Comparison of ENCODE assay signal across 29 mouse cellular contexts in genomic region chr11:94312733-94313132, GRCm38 (mm10). TPM values are rescaled to one million over a fixed set of nuclear protein-coding genes. Genes with fewer than 3 reads are reported as not detected.
A peak's percentile ranks its signal among the peaks of the same experiment; 100 is the strongest.
DNase-seq lines count a peak whose midpoint lies in the region; ATAC-seq and TF ChIP-seq lines count a peak whose summit lies in the region.
"Had no signal": no experiment of that assay in that cellular context is flagged by ENCODE, and none has a peak within 500 bp of the region (broad histone marks: within the 10 kb centered on the region; RNA-seq: fewer than 3 reads in every experiment).

No protein-coding gene starts in this region.

- H3K4me1 ChIP-seq in limb, embryonic 14.5 days (ENCODE audit: control insufficient read depth, insufficient read depth, low read length) = peaks cover 3% of the 10 kb centered on the region; the same call in 1 of the 2 replicates
- H3K4me1 ChIP-seq in limb, embryonic 10.5 days = peaks cover 13% of the 10 kb centered on the region

- H3K4me3 ChIP-seq in gastrocnemius, adult 2 months = no peak overlapping the region
- H3K4me3 ChIP-seq in limb, embryonic 14.5 days (replicated peaks; ENCODE audit: low read length) = no peak overlapping the region
- no peak overlapping the region for H3K4me3 ChIP-seq in limb, embryonic 10.5 days
- no peak overlapping the region for H3K4me3 ChIP-seq in myocyte
- H3K4me3 ChIP-seq: embryonic facial prominence, embryonic 12.5 days; embryonic facial prominence, embryonic 15.5 days; erythroblast, embryonic 14.5 days; forebrain, embryonic 10.5 days; forebrain, embryonic 12.5 days had no signal

- no peaks in the 10 kb centered on the region for H3K9me3 ChIP-seq in limb, embryonic 14.5 days (ENCODE audit: control insufficient read depth, low read length)
- H3K9me3 ChIP-seq in limb, embryonic 10.5 days (replicated peaks) = no peaks in the 10 kb centered on the region
- H3K9me3 ChIP-seq: embryonic facial prominence, embryonic 12.5 days; embryonic facial prominence, embryonic 15.5 days; forebrain, embryonic 10.5 days; forebrain, embryonic 12.5 days had no signal

- TF ChIP-seq POLR2A in limb, embryonic 14.5 days (IDR thresholded peaks at IDR 0.05; ENCODE audit: borderline replicate concordance, extremely low read depth, insufficient read depth, insufficient read length) = no peak
- TF ChIP-seq POLR2A in myocyte (IDR thresholded peaks at IDR 0.05; ENCODE audit: insufficient read length, low read depth) = no peak

- H3K27me3 ChIP-seq in limb, embryonic 14.5 days (ENCODE audit: control insufficient read depth, insufficient read depth, low read length) = no peaks in the 10 kb centered on the region
- no peaks in the 10 kb centered on the region for H3K27me3 ChIP-seq in limb, embryonic 10.5 days (ENCODE audit: low read depth, poor library complexity, severe bottlenecking)
- no peaks in the 10 kb centered on the region for H3K27me3 ChIP-seq in myocyte (ENCODE audit: control insufficient read depth, insufficient read depth, insufficient read length)
- H3K27me3 ChIP-seq: embryonic facial prominence, embryonic 12.5 days; embryonic facial prominence, embryonic 15.5 days; forebrain, embryonic 12.5 days had no signal

- peak; percentile 32 for DNase-seq in gastrocnemius, adult 2 months
- no peak for DNase-seq in gastrocnemius, adult 18-20 months (ENCODE audit: low spot score)
- DNase-seq in limb, embryonic 14.5 days (ENCODE audit: low spot score) = peak; percentile 33
- no peak for DNase-seq in limb, embryonic 10.5 days (ENCODE audit: low spot score)
- no peak for DNase-seq in urinary bladder, postnatal 36 days (ENCODE audit: low spot score in 2 of 2)
- no peak for DNase-seq in layer of hippocampus, adult 18-20 months (ENCODE audit: low spot score in 2 of 2)
- DNase-seq: adrenal gland, adult 2 months; adrenal gland, postnatal 10 days; adrenal gland, postnatal 25 days; cerebellum, adult 11 months; cerebellum, adult 18-20 months; cerebellum, adult 8-10 months; cerebellum, adult 9-11 months; cerebellum, postnatal 36 days; embryo, embryonic 11 days had no signal

- 0 out of 2 replicates have a peak, but pooled peaks cover 5% of the 10 kb centered on the region for H3K36me3 ChIP-seq in limb, embryonic 14.5 days (ENCODE audit: control insufficient read depth, insufficient read depth, low read length)
- H3K36me3 ChIP-seq in limb, embryonic 10.5 days = peaks cover 44% of the 10 kb centered on the region
- peaks cover 7% of the 10 kb centered on the region for H3K36me3 ChIP-seq in myocyte (ENCODE audit: control insufficient read depth, insufficient read depth)
- H3K36me3 ChIP-seq: embryonic facial prominence, embryonic 15.5 days had no signal

- intact Hi-C loops in gastrocnemius, adult 2 months (cut with DNase I) = no loop called here

- H3ac ChIP-seq in myocyte (ENCODE audit: control insufficient read depth, insufficient read length) = no peak overlapping the region

- no peak overlapping the region for H3K4me2 ChIP-seq in limb, embryonic 14.5 days (replicated peaks; ENCODE audit: low read depth, low read length, severe bottlenecking)
- H3K4me2 ChIP-seq in myocyte (ENCODE audit: low read depth) = peak overlapping the region; percentile 31
- H3K4me2 ChIP-seq: embryonic facial prominence, embryonic 12.5 days; embryonic facial prominence, embryonic 15.5 days; forebrain, embryonic 12.5 days had no signal

- TF ChIP-seq CTCF in gastrocnemius, adult 2 months (IDR thresholded peaks at IDR 0.05) = no peak

- peak overlapping the region; percentile 32 for H3K27ac ChIP-seq in gastrocnemius, adult 2 months
- no peak overlapping the region for H3K27ac ChIP-seq in limb, embryonic 14.5 days (replicated peaks; ENCODE audit: low read depth, low read length)
- no peak overlapping the region for H3K27ac ChIP-seq in limb, embryonic 10.5 days
- H3K27ac ChIP-seq: embryonic facial prominence, embryonic 12.5 days; embryonic facial prominence, embryonic 15.5 days; forebrain, embryonic 10.5 days; forebrain, embryonic 12.5 days had no signal

- H3K79me2 ChIP-seq in myocyte (ENCODE audit: control insufficient read depth, insufficient read depth) = peaks cover 100% of the 10 kb centered on the region

- 79% methylated on average over 1 of the region's 1 CpGs for WGBS in limb, embryonic 14.5 days
- 95% methylated on average over 1 of the region's 1 CpGs for WGBS in limb, embryonic 10.5 days

- ATAC-seq in limb, embryonic 14.5 days (ENCODE audit: low FRiP score, low read depth) = no peak
- ATAC-seq in megakaryocyte-erythroid progenitor cell, adult 5-6 weeks (replicated peaks; ENCODE audit: low FRiP score, low TSS enrichment, poor library complexity, severe bottlenecking) = peak; percentile 14; the same call in 1 of the 2 replicates
- ATAC-seq: forebrain, embryonic 14.5 days; forebrain, embryonic 16.5 days had no signal

- H3K9ac ChIP-seq in limb, embryonic 14.5 days (ENCODE audit: low read depth, low read length, severe bottlenecking) = no peak overlapping the region
- H3K9ac ChIP-seq: embryonic facial prominence, embryonic 12.5 days; embryonic facial prominence, embryonic 15.5 days; forebrain, embryonic 12.5 days had no signal

TF ChIP-seq in myocyte, 11 proteins besides CTCF, POLR2A, EP300 and RAD21:
- TF ChIP-seq MYOG (IDR thresholded peaks at IDR 0.05; ENCODE audit: control insufficient read depth in 1 of 3, insufficient read depth in 1 of 3, insufficient read length in 2 of 3, low read depth in 2 of 3) (peak in 2 of 3 experiments; percentile 62 to 70), TCF12 (IDR thresholded peaks at IDR 0.05; ENCODE audit: insufficient read depth, poor library complexity, severe bottlenecking) (peak; percentile 32), SRF (IDR thresholded peaks at IDR 0.05; ENCODE audit: control insufficient read depth, insufficient read length, low read depth) (no peak), MYOD1 (IDR thresholded peaks at IDR 0.05; ENCODE audit: control insufficient read depth in 1 of 3, insufficient read length in 2 of 3, low read depth in 2 of 3) (peak; percentile 4 to 79 (median 68))

RNA-seq across cellular contexts. Expression of gene Luc7l3, which starts 9.1 kb away (rescaled TPM):
- total RNA-seq in gastrocnemius, adult 2 months (2021) = 10 to 100 TPM; 41.1 to 48.6 TPM
- 10 to 100 TPM; 30.3 to 44.2 TPM for total RNA-seq in gastrocnemius, adult 18-20 months (2021)
- polyA plus RNA-seq in limb, embryonic 14.5 days (2012; rRNA removed) = 94.1 and 138 TPM in 2 replicates
- polyA plus RNA-seq in limb, embryonic 14.5 days (2014; fragmentation: Nextera tagmentation; extraction: Ambion mirVana) = 96.9 and 104 TPM in 2 replicates
- 89.9 and 107 TPM in 2 replicates for polyA plus RNA-seq in limb, embryonic 10.5 days (2016; fragmentation: Nextera tagmentation; extraction: Ambion mirVana)
- total RNA-seq in megakaryocyte-erythroid progenitor cell, adult 5-6 weeks (2014; fragmentation: Nextera tagmentation) = 184 and 223 TPM in 2 replicates
- total RNA-seq in megakaryocyte-erythroid progenitor cell, adult 5-6 weeks (2017) = 419 and 570 TPM in 2 replicates
- polyA plus RNA-seq in myocyte (2012; fragmentation: generic; extraction: Trizol) = 15.4 TPM
- 100 to 1,000 TPM; 110 to 118 TPM for total RNA-seq in layer of hippocampus, adult 18-20 months (2021)

RNA-seq across cellular contexts. Expression of gene Ankrd40, which starts 15.1 kb away (rescaled TPM):
- total RNA-seq in gastrocnemius, adult 2 months (2021) = 100 to 1,000 TPM; 203 to 264 TPM
- 100 to 1,000 TPM; 245 to 246 TPM for total RNA-seq in gastrocnemius, adult 18-20 months (2021)
- polyA plus RNA-seq in limb, embryonic 14.5 days (2012; rRNA removed) = 72.7 and 74.4 TPM in 2 replicates
- 30.3 and 30.9 TPM in 2 replicates for polyA plus RNA-seq in limb, embryonic 14.5 days (2014; fragmentation: Nextera tagmentation; extraction: Ambion mirVana)
- 18.1 and 21.3 TPM in 2 replicates for polyA plus RNA-seq in limb, embryonic 10.5 days (2016; fragmentation: Nextera tagmentation; extraction: Ambion mirVana)
- total RNA-seq in megakaryocyte-erythroid progenitor cell, adult 5-6 weeks (2014; fragmentation: Nextera tagmentation) = 19.9 and 20.9 TPM in 2 replicates
- total RNA-seq in megakaryocyte-erythroid progenitor cell, adult 5-6 weeks (2017) = 41.5 and 44.8 TPM in 2 replicates
- 105 TPM for polyA plus RNA-seq in myocyte (2012; fragmentation: generic; extraction: Trizol)
- total RNA-seq in layer of hippocampus, adult 18-20 months (2021) = 100 to 1,000 TPM; 116 to 121 TPM

RNA-seq across cellular contexts. Expression of gene Gm21885, which starts 31.1 kb away (rescaled TPM):
- total RNA-seq in gastrocnemius, adult 2 months (2021) = not detected
- total RNA-seq in gastrocnemius, adult 18-20 months (2021) = not detected
- not detected in 2 replicates for polyA plus RNA-seq in limb, embryonic 14.5 days (2012; rRNA removed)
- 0.44 and 0.84 TPM in 2 replicates for polyA plus RNA-seq in limb, embryonic 14.5 days (2014; fragmentation: Nextera tagmentation; extraction: Ambion mirVana)
- polyA plus RNA-seq in limb, embryonic 10.5 days (2016; fragmentation: Nextera tagmentation; extraction: Ambion mirVana) = not detected in 2 replicates
- total RNA-seq in megakaryocyte-erythroid progenitor cell, adult 5-6 weeks (2014; fragmentation: Nextera tagmentation) = not detected in 2 replicates
- not detected in 2 replicates for total RNA-seq in megakaryocyte-erythroid progenitor cell, adult 5-6 weeks (2017)
- polyA plus RNA-seq in myocyte (2012; fragmentation: generic; extraction: Trizol) = not detected
- total RNA-seq in layer of hippocampus, adult 18-20 months (2021) = not detected
- total RNA-seq: adrenal gland, adult 2 months; adrenal gland, postnatal 10 days; adrenal gland, postnatal 25 days; adrenal gland, postnatal 4 days; common myeloid progenitor, adult 5-6 weeks; MEL had no signal
- polyA plus RNA-seq: adrenal gland, adult 2 months; brain, embryonic 14.5 days; C2C12; embryonic facial prominence, embryonic 12.5 days; embryonic facial prominence, embryonic 15.5 days; erythroblast, embryonic 14.5 days; forebrain, embryonic 10.5 days; forebrain, embryonic 12.5 days; forebrain, embryonic 14.5 days had no signal

Comparison
In these comparisons a context has a peak if more than half of its experiments do, and no peak if none do; other contexts are left out.
1. DNase-seq: peak in gastrocnemius, adult 2 months (single experiment) and limb, embryonic 14.5 days (single experiment); none in gastrocnemius, adult 18-20 months (single experiment), limb, embryonic 10.5 days (single experiment), urinary bladder, postnatal 36 days (0 of 2) and layer of hippocampus, adult 18-20 months (0 of 2).